Mouse (Mus musculus): ENCODE data around the gene Scly. TPM values are rescaled to one million over a fixed set of nuclear protein-coding genes. Genes with fewer than 3 reads are reported as not detected.

Gene Scly
- total RNA-seq, 1 experiment, result 12.0 TPM

DNA sequence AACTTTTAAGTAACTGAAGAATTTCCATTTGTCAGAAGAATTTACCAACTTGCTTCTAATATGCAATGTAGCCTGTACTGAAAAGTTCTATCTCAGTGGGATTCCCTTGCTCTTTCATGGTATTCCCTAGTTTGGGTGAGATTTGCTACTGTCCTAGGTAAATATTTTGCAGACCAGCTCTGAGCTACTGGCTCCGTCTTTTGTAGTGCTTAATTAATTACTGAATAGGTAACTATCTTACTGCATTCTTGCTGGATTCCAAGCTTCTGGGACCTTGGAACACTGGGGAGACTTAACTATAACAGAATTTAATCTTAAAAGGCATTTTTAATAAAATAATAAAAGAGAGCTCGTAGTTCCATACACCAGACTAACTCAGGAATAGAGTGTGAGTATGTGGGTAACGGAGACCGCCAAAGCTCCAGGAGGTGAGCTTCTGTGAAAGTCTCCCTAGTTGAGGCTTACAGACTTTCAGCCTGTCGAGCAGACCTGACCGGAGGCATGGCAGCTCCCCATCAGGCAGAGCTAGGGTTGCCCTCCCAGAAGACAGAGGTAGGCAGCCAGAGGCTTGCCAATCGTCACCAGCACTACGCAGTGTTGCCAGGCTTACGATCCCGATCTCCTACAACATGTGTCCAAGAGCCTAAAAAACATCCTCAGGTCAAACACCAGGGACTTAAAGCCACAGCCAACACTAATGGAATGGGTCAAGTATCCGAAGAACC lies 5.9 kb upstream of the Scly start:
- H3K4me3 ChIP-seq (ENCODE audit: insufficient read depth in 1 of 2, low read depth in 1 of 2, low read length in 2 of 2, poor library complexity in 1 of 2, severe bottlenecking in 1 of 2), result no peak overlapping the region
- no peaks in the 10 kb centered on the region for H3K4me1 ChIP-seq (ENCODE audit: control insufficient read depth in 2 of 2, insufficient read depth in 2 of 2, low read length in 2 of 2, poor library complexity in 1 of 2)
- no peak for DNase-seq (ENCODE audit: low read depth, low spot score)
- no peaks in the 10 kb centered on the region for H3K9me3 ChIP-seq (ENCODE audit: control insufficient read depth, insufficient read depth, low read depth, low read length)
- H3K27ac ChIP-seq (ENCODE audit: insufficient read depth, low read depth, low read length, poor library complexity, severe bottlenecking), result no peak overlapping the region
- H3K36me3 ChIP-seq (ENCODE audit: control insufficient read depth, insufficient read depth, low read length, poor library complexity, severe bottlenecking), result peaks cover 7% of the 10 kb centered on the region; the same call in 1 of the 2 replicates
- in situ Hi-C loops (cut with MboI; ENCODE audit: low sequenced_read_pairs in 2 of 2, unreplicated experiment in 2 of 2), result no loop called here
- TF ChIP-seq HCFC1 (IDR thresholded peaks at IDR 0.05; ENCODE audit: borderline replicate concordance, insufficient read depth, low read length), result no peak
- no peak for TF ChIP-seq ZC3H11A (IDR thresholded peaks at IDR 0.05; ENCODE audit: borderline replicate concordance, low read depth, low read length)
- no peak for TF ChIP-seq MAFK (IDR thresholded peaks at IDR 0.05; ENCODE audit: insufficient read depth, low read depth, low read length)
- no peak for TF ChIP-seq CHD2 (IDR thresholded peaks at IDR 0.05; ENCODE audit: low read depth, low read length)
- no peak for TF ChIP-seq ZNF384 (IDR thresholded peaks at IDR 0.05; ENCODE audit: low read depth, low read length)
- no peak overlapping the region for H3K9ac ChIP-seq (ENCODE audit: insufficient read depth, low read depth, low read length, poor library complexity, severe bottlenecking)

DNA sequence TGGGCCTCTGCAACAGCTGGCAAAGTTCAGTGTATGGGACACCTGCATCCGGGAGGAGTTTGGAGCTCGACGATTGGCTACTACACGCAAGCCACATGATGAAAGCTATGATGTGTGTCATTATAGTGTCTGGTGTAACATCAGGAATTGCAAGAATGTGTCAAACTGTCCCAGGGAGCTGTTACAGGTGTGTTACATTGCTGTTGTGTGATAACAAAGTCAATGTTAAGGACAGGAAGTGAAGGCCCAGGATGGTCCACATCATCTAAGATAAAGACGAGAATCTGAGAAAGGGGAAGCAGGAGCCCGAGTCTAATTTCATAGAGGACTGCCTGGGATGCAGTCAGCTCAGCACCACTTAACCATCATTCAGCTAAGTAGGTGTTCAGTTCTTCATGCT lies 2.6 kb upstream of the Scly start:
- no peak for TF ChIP-seq ZC3H11A (IDR thresholded peaks at IDR 0.05; ENCODE audit: borderline replicate concordance, low read depth, low read length)
- no peak for TF ChIP-seq MAFK (IDR thresholded peaks at IDR 0.05; ENCODE audit: insufficient read depth, low read depth, low read length)
- no peak for TF ChIP-seq CHD2 (IDR thresholded peaks at IDR 0.05; ENCODE audit: low read depth, low read length)
- no peak for TF ChIP-seq HCFC1 (IDR thresholded peaks at IDR 0.05; ENCODE audit: borderline replicate concordance, insufficient read depth, low read length)
- TF ChIP-seq ZNF384 (IDR thresholded peaks at IDR 0.05; ENCODE audit: low read depth, low read length), result no peak
- Histone ChIP-seq H3K4me1 (ENCODE audit: control insufficient read depth in 2 of 2, insufficient read depth in 2 of 2, low read length in 2 of 2, poor library complexity in 1 of 2) (peaks cover 0 to 7% of the 10 kb centered on the region in 2 experiments; a peak in 2 of 4 replicates), H3K4me3 (ENCODE audit: insufficient read depth in 1 of 2, low read depth in 1 of 2, low read length in 2 of 2, poor library complexity in 1 of 2, severe bottlenecking in 1 of 2) (no peak overlapping the region), H3K27ac (ENCODE audit: insufficient read depth, low read depth, low read length, poor library complexity, severe bottlenecking) (no peak overlapping the region), H3K9ac (ENCODE audit: insufficient read depth, low read depth, low read length, poor library complexity, severe bottlenecking) (no peak overlapping the region), H3K36me3 (ENCODE audit: control insufficient read depth, insufficient read depth, low read length, poor library complexity, severe bottlenecking) (peaks cover 2% of the 10 kb centered on the region; the same call in 1 of the 2 replicates), H3K9me3 (ENCODE audit: control insufficient read depth, insufficient read depth, low read depth, low read length) (no peaks in the 10 kb centered on the region)
- in situ Hi-C loops (cut with MboI; ENCODE audit: low sequenced_read_pairs in 2 of 2, unreplicated experiment in 2 of 2), result no loop called here
- no peak for DNase-seq (ENCODE audit: low read depth, low spot score)

DNA sequence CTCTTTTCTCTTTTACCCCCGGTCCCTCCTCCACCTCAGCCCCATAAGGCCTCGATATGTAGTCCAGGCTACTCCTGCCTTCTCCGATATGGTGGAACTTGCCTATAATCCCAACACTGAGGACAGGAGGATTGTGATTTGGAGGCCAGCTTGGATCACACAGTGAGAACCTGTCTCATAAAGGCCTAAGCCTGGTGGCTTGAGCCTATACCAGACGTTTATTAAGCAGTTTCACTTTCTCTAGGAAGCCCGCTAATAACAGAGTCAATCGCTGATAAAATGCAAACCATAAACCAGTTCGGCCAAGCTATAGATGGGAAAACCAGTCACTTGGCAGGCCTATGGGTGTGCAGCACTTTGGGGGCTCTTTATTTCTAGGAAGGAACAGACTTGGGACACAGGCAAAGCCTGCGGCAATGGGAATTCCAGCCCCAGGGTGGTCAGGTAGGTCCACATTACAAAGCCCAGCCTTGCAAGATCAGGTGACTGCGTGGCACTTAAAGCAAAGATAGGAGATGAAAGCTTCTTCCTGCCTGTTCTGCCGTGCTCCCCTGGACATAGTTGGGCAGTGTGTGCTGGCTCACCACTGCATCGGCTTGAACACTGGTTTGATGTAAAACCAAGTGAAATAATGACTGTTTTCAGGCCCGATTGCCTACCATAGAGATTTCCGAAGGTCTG lies 1.0 kb downstream of the Scly start:
- no peak overlapping the region for H3K27ac ChIP-seq (ENCODE audit: insufficient read depth, low read depth, low read length, poor library complexity, severe bottlenecking)
- in situ Hi-C loops (cut with MboI; ENCODE audit: low sequenced_read_pairs in 2 of 2, unreplicated experiment in 2 of 2), result no loop called here
- TF ChIP-seq HCFC1 (IDR thresholded peaks at IDR 0.05; ENCODE audit: borderline replicate concordance, insufficient read depth, low read length) (no peak), MAFK (IDR thresholded peaks at IDR 0.05; ENCODE audit: insufficient read depth, low read depth, low read length) (no peak), ZNF384 (IDR thresholded peaks at IDR 0.05; ENCODE audit: low read depth, low read length) (no peak), CHD2 (IDR thresholded peaks at IDR 0.05; ENCODE audit: low read depth, low read length) (no peak), ZC3H11A (IDR thresholded peaks at IDR 0.05; ENCODE audit: borderline replicate concordance, low read depth, low read length) (no peak)
- peaks cover 0 to 7% of the 10 kb centered on the region in 2 experiments; a peak in 2 of 4 replicates for H3K4me1 ChIP-seq (ENCODE audit: control insufficient read depth in 2 of 2, insufficient read depth in 2 of 2, low read length in 2 of 2, poor library complexity in 1 of 2)
- no peaks in the 10 kb centered on the region for H3K9me3 ChIP-seq (ENCODE audit: control insufficient read depth, insufficient read depth, low read depth, low read length)
- H3K9ac ChIP-seq (ENCODE audit: insufficient read depth, low read depth, low read length, poor library complexity, severe bottlenecking), result no peak overlapping the region
- peaks cover 7% of the 10 kb centered on the region; the same call in 1 of the 2 replicates for H3K36me3 ChIP-seq (ENCODE audit: control insufficient read depth, insufficient read depth, low read length, poor library complexity, severe bottlenecking)
- DNase-seq (ENCODE audit: low read depth, low spot score), result no peak
- H3K4me3 ChIP-seq (ENCODE audit: insufficient read depth in 1 of 2, low read depth in 1 of 2, low read length in 2 of 2, poor library complexity in 1 of 2, severe bottlenecking in 1 of 2), result peak overlapping the region; percentile 94 to 99

DNA sequence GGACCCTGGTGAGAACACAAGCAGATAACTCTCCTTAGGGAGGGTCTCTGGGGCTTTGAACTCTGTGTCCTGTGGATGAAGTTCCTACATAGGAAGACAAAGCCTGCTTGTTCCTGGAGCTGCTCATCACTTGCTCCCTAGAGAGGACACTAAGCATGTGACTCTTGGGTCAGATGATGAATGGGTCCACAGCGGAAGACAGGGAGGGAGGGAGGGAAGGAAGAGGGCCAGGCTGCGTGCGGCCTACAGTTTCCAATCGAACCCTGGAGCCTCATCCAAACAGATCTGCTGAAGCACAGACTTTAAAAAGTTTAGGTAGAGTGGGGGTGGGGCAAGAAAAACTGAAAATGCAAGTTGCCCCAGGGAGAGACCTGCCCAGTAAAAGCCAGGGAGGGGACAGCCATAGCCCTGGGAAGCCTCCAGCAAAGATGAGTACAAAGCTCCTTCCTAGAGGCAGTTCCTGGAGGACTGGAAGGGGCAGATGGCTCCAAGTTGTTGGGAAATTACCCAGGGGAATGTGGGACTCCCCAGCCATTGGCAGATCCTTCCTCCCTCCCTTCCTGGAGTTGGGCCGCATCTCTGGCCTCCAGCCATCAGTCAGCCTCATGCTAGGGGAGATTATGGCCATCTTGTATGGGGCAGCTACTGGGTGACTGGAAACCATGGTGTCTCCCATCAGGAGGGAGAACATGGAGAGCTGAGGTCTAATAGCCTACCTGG lies 1.7 kb downstream of the Scly start:
- no peak overlapping the region for H3K27ac ChIP-seq (ENCODE audit: insufficient read depth, low read depth, low read length, poor library complexity, severe bottlenecking)
- TF ChIP-seq ZNF384 (IDR thresholded peaks at IDR 0.05; ENCODE audit: low read depth, low read length) (no peak), MAFK (IDR thresholded peaks at IDR 0.05; ENCODE audit: insufficient read depth, low read depth, low read length) (no peak), HCFC1 (IDR thresholded peaks at IDR 0.05; ENCODE audit: borderline replicate concordance, insufficient read depth, low read length) (no peak), ZC3H11A (IDR thresholded peaks at IDR 0.05; ENCODE audit: borderline replicate concordance, low read depth, low read length) (no peak), CHD2 (IDR thresholded peaks at IDR 0.05; ENCODE audit: low read depth, low read length) (no peak)
- H3K36me3 ChIP-seq (ENCODE audit: control insufficient read depth, insufficient read depth, low read length, poor library complexity, severe bottlenecking), result peaks cover 7% of the 10 kb centered on the region; the same call in 1 of the 2 replicates
- no peak overlapping the region for H3K4me3 ChIP-seq (ENCODE audit: insufficient read depth in 1 of 2, low read depth in 1 of 2, low read length in 2 of 2, poor library complexity in 1 of 2, severe bottlenecking in 1 of 2)
- H3K9ac ChIP-seq (ENCODE audit: insufficient read depth, low read depth, low read length, poor library complexity, severe bottlenecking), result no peak overlapping the region
- no peak for DNase-seq (ENCODE audit: low read depth, low spot score)
- in situ Hi-C loops (cut with MboI; ENCODE audit: low sequenced_read_pairs in 2 of 2, unreplicated experiment in 2 of 2), result no loop called here
- H3K4me1 ChIP-seq (ENCODE audit: control insufficient read depth in 2 of 2, insufficient read depth in 2 of 2, low read length in 2 of 2, poor library complexity in 1 of 2), result peaks cover 0 to 7% of the 10 kb centered on the region in 2 experiments; a peak in 2 of 4 replicates
- no peaks in the 10 kb centered on the region for H3K9me3 ChIP-seq (ENCODE audit: control insufficient read depth, insufficient read depth, low read depth, low read length)
